Mouse (Mus musculus) lung, embryonic 16.5 days (tissue): ENCODE measurements around the gene Exosc2. TPM values are rescaled to one million over a fixed set of nuclear protein-coding genes. Genes with fewer than 3 reads are reported as not detected.
A peak's percentile ranks its signal among the peaks of the same experiment; 100 is the strongest.

Experiments
- ATAC-seq: fragments of 200-750 bp; cut with Nextera tagmentation; 2 replicates; pipeline ENCODE4 v1.8.0; 2017; ENCODE audit warnings: low read depth, mild to moderate bottlenecking, moderate library complexity
- H3K27ac ChIP-seq: fragments of 300-500 bp; sonication (generic); 2 replicates; pipeline ENCODE4 v1.5.1; 2014; ENCODE audit warnings: mild to moderate bottlenecking, control low read depth, low read length
- H3K27me3 ChIP-seq: fragments of 300-500 bp; sonication (generic); 2 replicates; pipeline ENCODE4 v1.6.1; 2014; ENCODE audit warnings: low read depth, low read length, mixed read lengths; ENCODE audit not compliant: control insufficient read depth, insufficient read depth
- H3K36me3 ChIP-seq: fragments of 300-500 bp; sonication (generic); 2 replicates; pipeline ENCODE4 v1.6.1; 2014; ENCODE audit warnings: low read length; ENCODE audit not compliant: control insufficient read depth, insufficient read depth
- H3K4me1 ChIP-seq: fragments of 300-500 bp; sonication (generic); replicated peaks from 2 replicates; pipeline ENCODE4 v1.6.1; 2014; ENCODE audit warnings: low read length, mixed read lengths; ENCODE audit not compliant: control insufficient read depth, insufficient read depth
- H3K4me2 ChIP-seq: fragments of 300-500 bp; sonication (generic); 2 replicates; pipeline ENCODE4 v1.6.1; 2014; ENCODE audit warnings: low read depth, low read length, control low read depth
- H3K4me3 ChIP-seq: fragments of 300-500 bp; sonication (generic); 2 replicates; pipeline ENCODE4 v1.5.1; 2014; ENCODE audit warnings: mild to moderate bottlenecking, low read length, control low read depth
- H3K9ac ChIP-seq: fragments of 300-500 bp; sonication (generic); 2 replicates; pipeline ENCODE4 v1.6.1; 2014; ENCODE audit warnings: low read length, control low read depth
- H3K9me3 ChIP-seq: fragments of 300-500 bp; sonication (generic); 2 replicates; pipeline ENCODE4 v1.6.1; 2016; ENCODE audit warnings: low read length; ENCODE audit not compliant: control insufficient read depth
- WGBS: fragments of 180-500 bp; shearing (Covaris S2); extraction: QIAGEN DNeasy Blood & Tissue Kit; methylation state at CpG from one replicate; pipeline ENCODE4 v1.1.7; 2014; 5-methylcytosine and 5-hydroxymethylcytosine counted together
- polyA plus RNA-seq: library from polyadenylated mRNA; unstranded; fragments of >200 nt; fragmentation: Nextera tagmentation; extraction: Ambion mirVana; gene quantifications from 2 replicates; pipeline ENCODE4 v1.2.1, GENCODE M21; 2015

The Exosc2 gene
- polyA plus RNA-seq, 1 experiment from 2014 or later = 55.1 TPM

DNA sequence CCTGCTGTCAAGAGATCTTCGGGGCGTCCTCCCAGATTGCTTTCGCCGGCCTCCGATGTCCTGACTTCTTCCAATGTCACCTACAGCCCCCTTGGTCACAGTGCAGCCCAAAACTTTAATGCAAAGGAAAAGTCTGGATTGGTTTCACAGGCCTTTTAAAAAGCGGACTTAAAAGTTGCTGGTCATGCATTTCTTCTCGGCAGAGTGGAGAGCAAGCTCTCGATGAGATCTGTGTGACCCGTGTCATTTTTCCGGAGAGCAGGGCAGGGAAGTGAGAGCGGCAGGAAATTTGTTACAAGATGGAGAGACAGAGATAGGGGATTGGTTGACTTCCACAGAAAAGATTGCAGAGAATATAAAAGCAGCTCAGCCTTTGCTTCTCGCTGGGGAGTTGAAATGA is 18.5 kb downstream of the Exosc2 start:
- Histone ChIP-seq H3K27me3 (no peaks in the 10 kb centered on the region), H3K4me1 (peaks cover 15% of the 10 kb centered on the region), H3K9ac (peak overlapping the region; percentile 94), H3K36me3 (0 out of 2 replicates have a peak, but pooled peaks cover 3% of the 10 kb centered on the region), H3K4me2 (peak overlapping the region; percentile 65), H3K9me3 (no peaks in the 10 kb centered on the region; the same call in 1 of the 2 replicates), H3K4me3 (peak overlapping the region; percentile 98), H3K27ac (peak overlapping the region; percentile 95)
- WGBS = under 1% methylated on average over 12 of the region's 12 CpGs
- no peak for ATAC-seq

DNA sequence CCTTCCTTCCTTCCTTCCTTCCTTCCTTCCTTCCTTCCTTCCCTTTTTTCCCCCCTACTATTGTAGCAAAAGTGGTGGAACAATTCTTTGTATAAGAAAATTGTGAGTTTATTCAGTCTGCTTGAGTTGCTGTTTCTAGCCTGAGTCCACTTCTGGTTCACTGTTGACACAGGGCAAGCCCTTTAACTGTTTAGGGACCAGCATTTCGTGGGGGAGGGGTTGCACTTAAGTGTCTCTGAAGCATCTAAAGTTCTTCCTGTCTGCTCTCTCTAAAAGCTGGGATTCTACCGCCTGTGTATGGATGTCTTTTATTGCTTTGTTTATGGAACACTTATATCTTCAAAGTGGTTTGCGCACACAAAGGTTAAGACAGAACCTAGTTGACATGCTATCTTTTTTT is 19.5 kb downstream of the Exosc2 start:
- H3K9ac ChIP-seq = peak overlapping the region; percentile 94
- no peak for ATAC-seq
- no peaks in the 10 kb centered on the region; the same call in 1 of the 2 replicates for H3K9me3 ChIP-seq
- peak overlapping the region; percentile 98 for H3K4me3 ChIP-seq
- H3K4me2 ChIP-seq = peak overlapping the region; percentile 65
- WGBS = 23% methylated on average over 3 of the region's 3 CpGs
- no peaks in the 10 kb centered on the region for H3K27me3 ChIP-seq
- peaks cover 15% of the 10 kb centered on the region for H3K4me1 ChIP-seq
- 0 out of 2 replicates have a peak, but pooled peaks cover 3% of the 10 kb centered on the region for H3K36me3 ChIP-seq
- no peak overlapping the region for H3K27ac ChIP-seq

DNA sequence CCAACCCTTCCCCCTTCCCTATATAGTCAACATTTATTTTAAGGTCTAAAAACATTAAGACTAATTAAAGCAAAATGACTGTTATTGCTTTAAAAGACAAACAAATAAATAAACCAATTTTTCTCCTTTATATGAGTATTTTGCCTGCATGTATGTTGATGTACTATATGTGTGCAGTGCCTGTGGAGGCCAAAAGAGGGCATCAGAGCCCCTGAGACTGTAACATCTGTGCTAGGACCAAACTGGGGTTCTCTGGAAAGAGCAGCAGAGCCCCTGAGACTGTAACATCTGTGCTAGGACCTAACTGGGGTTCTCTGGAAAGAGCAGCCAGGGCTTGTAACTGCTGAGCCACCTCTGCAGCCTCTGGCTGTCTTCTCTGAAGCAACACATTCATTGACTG is 27.7 kb downstream of the Exosc2 start:
- no peak overlapping the region for H3K27ac ChIP-seq
- no peak overlapping the region for H3K4me2 ChIP-seq
- no peak for ATAC-seq
- no peaks in the 10 kb centered on the region for H3K4me1 ChIP-seq
- H3K36me3 ChIP-seq = peaks cover 7% of the 10 kb centered on the region
- no peaks in the 10 kb centered on the region for H3K27me3 ChIP-seq
- no peak overlapping the region for H3K4me3 ChIP-seq
- H3K9me3 ChIP-seq = no peaks in the 10 kb centered on the region
- H3K9ac ChIP-seq = no peak overlapping the region

DNA sequence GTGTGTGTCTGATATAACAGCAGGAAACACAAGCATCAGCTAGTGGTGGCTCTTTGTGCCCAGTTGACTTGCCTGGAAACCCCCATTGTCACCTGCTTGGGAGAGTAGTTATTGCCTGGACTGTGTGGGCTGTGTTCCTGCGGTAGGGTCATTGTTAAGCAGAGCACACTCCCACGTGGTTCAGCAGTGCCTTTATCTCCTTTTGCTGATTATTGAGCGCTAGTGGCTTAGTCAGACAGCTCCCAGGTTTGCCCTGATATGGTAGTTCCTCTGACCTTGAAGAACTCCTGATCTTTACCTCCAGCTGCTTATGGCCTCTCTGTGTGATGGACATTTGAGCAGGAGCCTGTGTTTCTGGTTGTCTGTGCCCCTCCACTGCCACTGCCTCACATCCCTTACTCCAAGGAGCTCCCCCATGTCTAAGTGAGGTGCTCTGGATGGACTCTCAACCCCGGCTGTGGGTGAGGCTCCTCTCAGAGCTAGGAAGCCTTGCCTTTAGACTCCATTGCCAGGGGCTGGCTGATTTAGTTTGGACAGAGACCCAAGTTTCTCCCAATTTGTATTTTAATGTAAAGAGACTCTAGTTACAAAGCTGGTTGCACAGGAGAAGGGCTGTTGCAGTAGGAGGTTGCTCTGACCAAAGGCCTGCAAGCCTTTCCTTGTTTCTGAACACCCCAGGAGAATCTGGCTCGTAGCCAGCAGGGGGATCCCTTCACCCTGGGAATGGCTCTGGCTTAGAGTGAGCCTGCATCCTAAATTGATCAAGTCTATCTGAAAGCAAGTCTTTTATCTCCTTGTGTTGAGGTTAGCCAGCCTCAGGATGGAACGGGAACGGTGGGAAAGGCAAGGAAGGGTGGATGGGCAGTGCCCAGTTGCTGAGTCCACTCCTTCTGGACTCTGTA is 30.3 kb downstream of the Exosc2 start:
- no peak overlapping the region for H3K9ac ChIP-seq

DNA sequence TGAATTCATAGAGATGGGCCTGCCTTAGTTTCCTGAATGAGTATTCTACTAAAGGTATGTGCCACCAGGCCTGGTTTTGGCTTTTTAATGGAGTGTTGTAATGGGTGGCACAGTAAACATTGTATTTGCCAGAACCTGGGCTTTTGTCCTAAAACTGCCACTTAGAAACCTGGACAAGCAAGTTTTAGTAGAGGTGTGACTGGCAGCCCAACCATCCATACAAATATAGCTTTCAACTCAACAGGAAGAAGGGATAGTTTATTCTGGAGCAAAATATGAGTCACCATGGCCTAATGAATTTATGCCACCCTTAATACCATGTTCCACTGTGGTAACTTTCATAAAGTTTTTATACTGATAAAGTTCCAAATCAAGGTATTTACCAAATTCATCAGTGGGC is 32.7 kb downstream of the Exosc2 start:
- Histone ChIP-seq H3K9ac (no peak overlapping the region), H3K4me2 (no peak overlapping the region), H3K27me3 (no peaks in the 10 kb centered on the region), H3K4me3 (no peak overlapping the region), H3K4me1 (no peaks in the 10 kb centered on the region), H3K9me3 (no peaks in the 10 kb centered on the region), H3K27ac (no peak overlapping the region), H3K36me3 (peaks cover 3% of the 10 kb centered on the region; the same call in 1 of the 2 replicates)
- ATAC-seq = no peak

More for the DNA sequence above, 30.3 kb downstream of the Exosc2 start:
- Histone ChIP-seq H3K4me2 (no peak overlapping the region), H3K4me3 (no peak overlapping the region), H3K4me1 (no peaks in the 10 kb centered on the region), H3K27ac (no peak overlapping the region), H3K9me3 (no peaks in the 10 kb centered on the region), H3K36me3 (peaks cover 8% of the 10 kb centered on the region), H3K27me3 (no peaks in the 10 kb centered on the region)
- ATAC-seq = no peak
- 57% methylated on average over 7 of the region's 7 CpGs for WGBS

DNA sequence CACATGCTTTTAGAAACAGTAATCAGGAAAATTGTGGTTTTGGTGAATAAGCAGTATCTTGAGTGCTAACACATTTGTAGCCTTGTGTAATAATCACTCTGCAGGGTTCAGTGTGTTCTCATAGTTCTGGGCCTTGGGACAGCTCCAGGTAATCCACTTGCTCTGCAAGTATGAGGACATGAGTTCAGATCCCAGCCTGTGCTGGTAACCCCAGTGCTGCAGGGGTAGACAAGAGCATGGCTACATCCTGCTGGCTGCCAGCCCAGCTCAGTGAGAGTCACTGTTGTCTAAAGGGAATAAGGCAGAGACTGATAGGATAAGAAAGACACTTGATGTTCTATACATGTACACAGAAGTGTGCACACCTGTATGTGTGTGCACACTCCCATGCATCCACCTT is 35.4 kb downstream of the Exosc2 start:
- Histone ChIP-seq H3K4me1 (no peaks in the 10 kb centered on the region), H3K9ac (no peak overlapping the region), H3K27me3 (no peaks in the 10 kb centered on the region), H3K9me3 (no peaks in the 10 kb centered on the region), H3K4me3 (no peak overlapping the region), H3K4me2 (no peak overlapping the region), H3K36me3 (peaks cover 3% of the 10 kb centered on the region; the same call in 1 of the 2 replicates), H3K27ac (no peak overlapping the region)
- no peak for ATAC-seq

DNA sequence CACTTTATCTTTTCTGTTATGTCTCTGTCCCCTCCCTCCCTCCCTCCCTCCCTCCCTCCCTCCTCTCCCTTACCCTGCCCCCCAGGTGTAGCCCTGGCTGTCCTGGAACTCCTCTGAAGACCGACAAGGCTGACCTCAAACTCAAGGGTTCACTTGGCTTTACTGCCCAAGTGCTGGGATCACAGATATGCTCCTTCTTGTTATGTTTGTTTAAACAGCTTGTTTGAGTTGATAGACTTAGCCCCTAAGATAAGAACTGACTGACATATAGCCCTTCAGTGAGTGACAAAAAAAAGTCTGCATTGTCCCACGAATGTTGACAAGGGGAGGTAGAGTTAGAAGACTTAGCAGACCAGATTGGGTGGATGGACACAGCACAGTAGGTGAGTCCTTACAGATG is 36.0 kb downstream of the Exosc2 start:
- H3K4me1 ChIP-seq = no peaks in the 10 kb centered on the region
- no peak overlapping the region for H3K4me2 ChIP-seq
- H3K9ac ChIP-seq = no peak overlapping the region
- H3K27me3 ChIP-seq = no peaks in the 10 kb centered on the region
- 10% methylated on average over 2 of the region's 2 CpGs for WGBS
- H3K4me3 ChIP-seq = no peak overlapping the region
- no peak overlapping the region for H3K27ac ChIP-seq
- H3K9me3 ChIP-seq = no peaks in the 10 kb centered on the region
- ATAC-seq = no peak
- H3K36me3 ChIP-seq = peaks cover 3% of the 10 kb centered on the region; the same call in 1 of the 2 replicates

DNA sequence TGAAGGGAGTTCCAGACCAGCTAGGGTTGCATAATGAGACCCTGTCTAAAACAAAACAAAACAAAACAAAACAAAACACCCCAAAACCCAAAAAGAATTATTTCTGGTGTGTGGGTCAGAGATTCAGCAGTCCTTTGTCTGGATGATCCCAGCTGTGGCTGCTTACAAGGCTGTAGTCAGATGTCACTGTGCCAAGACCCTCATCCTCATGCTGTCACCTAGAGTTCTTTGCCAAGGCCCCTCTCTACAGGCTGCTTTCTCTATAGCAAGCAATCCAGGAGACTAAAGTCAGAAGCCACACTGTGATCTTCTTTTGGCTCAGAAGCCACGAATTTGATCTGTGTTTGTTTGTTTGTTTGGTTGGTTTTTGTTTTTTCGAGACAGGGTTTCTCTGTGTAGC is 42.2 kb downstream of the Exosc2 start:
- no peaks in the 10 kb centered on the region for H3K27me3 ChIP-seq
- no peak overlapping the region for H3K4me2 ChIP-seq
- ATAC-seq = no peak
- H3K27ac ChIP-seq = no peak overlapping the region
- no peaks in the 10 kb centered on the region for H3K4me1 ChIP-seq
- no peaks in the 10 kb centered on the region for H3K9me3 ChIP-seq
- no peaks in the 10 kb centered on the region for H3K36me3 ChIP-seq
- 79% methylated on average over 2 of the region's 2 CpGs for WGBS
- no peak overlapping the region for H3K9ac ChIP-seq
- no peak overlapping the region for H3K4me3 ChIP-seq

DNA sequence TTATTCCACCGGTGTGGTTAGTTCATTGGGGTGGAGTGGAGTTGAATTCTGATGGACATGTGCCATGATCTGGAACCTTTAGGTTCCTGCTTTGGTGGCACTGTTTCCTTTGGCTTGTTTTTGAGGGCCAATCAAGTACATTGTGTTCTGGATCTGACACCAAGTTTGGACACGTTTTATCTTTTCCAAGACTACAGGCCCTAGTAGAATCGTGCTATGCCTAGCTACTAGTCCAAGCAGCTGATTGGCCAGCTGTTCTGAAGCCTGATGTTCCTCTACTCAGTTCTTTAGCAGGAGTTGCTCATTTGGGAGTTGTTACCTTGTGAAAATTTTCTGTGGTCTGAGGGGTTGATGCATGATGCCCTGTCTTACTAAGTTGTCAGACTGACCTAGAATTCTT is 43.3 kb downstream of the Exosc2 start:
- no peaks in the 10 kb centered on the region for H3K36me3 ChIP-seq
- no peak overlapping the region for H3K27ac ChIP-seq
- no peak overlapping the region for H3K9ac ChIP-seq
- H3K9me3 ChIP-seq = no peaks in the 10 kb centered on the region
- no peak overlapping the region for H3K4me3 ChIP-seq
- WGBS = 79% methylated on average over 3 of the region's 3 CpGs
- ATAC-seq = no peak
- H3K4me2 ChIP-seq = no peak overlapping the region
- no peaks in the 10 kb centered on the region for H3K27me3 ChIP-seq
- H3K4me1 ChIP-seq = no peaks in the 10 kb centered on the region
